Mouse (Mus musculus) MN1 (cell line): ENCODE measurements around the gene Pigl.

Experiments
- DNase-seq: peaks from one replicate; pipeline ENCODE4 v3.0.0-alpha.2; 2016; ENCODE audit warnings: low spot score

Pigl gene

GRCm38 (mm10) chr11:62558152-62558551, 99.9 kb downstream of the Pigl start:
- no peak for DNase-seq

- peak; percentile 39 for DNase-seq
Measured at GRCm38 (mm10) chr11:62558961-62559646, 100.8 kb downstream of the Pigl start.

DNA sequence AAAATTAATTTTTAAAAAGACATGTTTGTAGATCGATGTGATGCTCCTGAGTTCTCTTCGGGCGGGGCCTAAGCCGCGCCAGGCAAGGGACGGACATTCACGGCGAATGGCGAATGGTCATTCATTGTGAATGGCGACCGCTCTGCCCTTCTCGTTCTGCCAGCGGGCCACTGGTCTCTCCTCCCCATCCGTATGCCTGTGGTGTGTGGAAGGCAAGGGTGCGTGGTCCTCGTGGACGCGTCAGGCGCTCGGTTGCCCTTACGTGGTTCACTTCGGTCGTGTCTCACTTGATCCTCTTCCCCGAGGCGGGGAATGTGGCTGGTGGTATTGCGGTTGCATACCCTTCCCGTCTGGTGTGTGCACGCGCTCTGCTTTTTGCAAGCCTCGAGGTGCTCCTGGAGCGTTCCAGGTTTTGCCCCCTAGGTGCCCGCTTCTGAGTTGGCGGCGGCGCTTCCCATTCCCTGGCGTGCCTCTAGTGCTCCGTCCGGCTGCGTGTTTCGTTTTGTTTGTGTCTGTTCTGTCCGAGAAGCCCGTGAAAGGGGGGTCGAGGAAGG, 102.3 kb downstream of the Pigl start:
- DNase-seq = no peak

DNA sequence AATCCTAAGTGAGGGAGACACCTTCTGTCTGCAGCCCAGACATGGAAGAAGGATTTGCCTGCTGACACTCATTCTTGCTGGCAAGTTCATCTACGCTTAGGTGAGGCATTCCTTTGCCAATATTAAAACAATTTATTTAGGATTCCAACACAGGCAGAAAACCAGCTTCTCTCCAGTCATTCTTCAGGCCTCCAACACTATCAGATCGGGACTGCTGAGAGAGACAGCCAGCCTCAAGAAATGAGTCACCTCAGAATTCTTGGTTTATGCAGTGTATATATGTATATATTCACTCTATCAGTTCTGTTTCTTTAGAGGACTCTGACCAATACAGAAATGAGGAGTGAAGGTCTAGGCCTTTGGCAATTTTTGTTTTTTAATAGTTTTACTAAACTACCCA, 105.3 kb downstream of the Pigl start:
- no peak for DNase-seq
